Mouse (Mus musculus) brain, adult 2 months (tissue): ENCODE results near the gene B4gat1.
"Not testable (repeated sequence)": the region's sequence is repeated elsewhere in the genome, so short reads cannot be mapped to it uniquely, and the experiment has no call there.

Experiments
- DNase-seq: peaks from one replicate; pipeline ENCODE4 v3.0.0; 2011; ENCODE audit warnings: low read depth, low spot score

The B4gat1 gene

GRCm38 (mm10) chr19:5038709-5039156, at the start of gene B4gat1, which contains the start of gene AC124502.3:
Gene B4gat1 (plus strand): TSS chr19:5038826.
Gene AC124502.3 (plus strand): TSS chr19:5038891.
- DNase-seq: peak; percentile 97

- peak; percentile 61 for DNase-seq
Observed at GRCm38 (mm10) chr19:4989013-4989412, 49.6 kb upstream of the B4gat1 start.

GRCm38 (mm10) chr19:4989434-4990255, 49.0 kb upstream of the B4gat1 start:
- DNase-seq: peak; percentile 97

- no peak for DNase-seq
Observed at GRCm38 (mm10) chr19:4990256-4990625, 48.4 kb upstream of the B4gat1 start, which contains the start of gene Npas4. Gene Npas4 (minus strand): TSS chr19:4990316.

GRCm38 (mm10) chr19:4990716-4991115, 47.9 kb upstream of the B4gat1 start:
- DNase-seq: peak; percentile 71

- DNase-seq: no peak
Observed at GRCm38 (mm10) chr19:4992371-4992770, 46.3 kb upstream of the B4gat1 start.

- peak; percentile 98 for DNase-seq
Observed at GRCm38 (mm10) chr19:4992904-4993303, 45.7 kb upstream of the B4gat1 start.

GRCm38 (mm10) chr19:4994043-4994442, 44.6 kb upstream of the B4gat1 start:
- DNase-seq: peak; percentile 96

GRCm38 (mm10) chr19:4999445-5000140, 39.0 kb upstream of the B4gat1 start:
- peak; percentile 91 for DNase-seq

- DNase-seq: peak; percentile 99
Observed at GRCm38 (mm10) chr19:5001666-5002406, 36.8 kb upstream of the B4gat1 start.

- not testable (repeated sequence) for DNase-seq
Observed at GRCm38 (mm10) chr19:5003644-5004043, 35.0 kb upstream of the B4gat1 start.

- DNase-seq: no peak
Observed at GRCm38 (mm10) chr19:5004925-5005324, 33.7 kb upstream of the B4gat1 start.

- DNase-seq: peak; percentile 20
Observed at GRCm38 (mm10) chr19:5013138-5013537, 25.5 kb upstream of the B4gat1 start.

GRCm38 (mm10) chr19:5014961-5015398, 23.6 kb upstream of the B4gat1 start:
- peak; percentile 73 for DNase-seq

GRCm38 (mm10) chr19:5016221-5016742, 22.3 kb upstream of the B4gat1 start:
- DNase-seq: no peak

- peak; percentile 88 for DNase-seq
Observed at GRCm38 (mm10) chr19:5016782-5017181, 21.8 kb upstream of the B4gat1 start.

GRCm38 (mm10) chr19:5017611-5018010, 21.0 kb upstream of the B4gat1 start:
- no peak for DNase-seq

GRCm38 (mm10) chr19:5018191-5018590, 20.4 kb upstream of the B4gat1 start:
- no peak for DNase-seq

GRCm38 (mm10) chr19:5021416-5021815, 17.2 kb upstream of the B4gat1 start:
- DNase-seq: no peak

- DNase-seq: peak; percentile 96
Observed at GRCm38 (mm10) chr19:5023621-5024479, 14.8 kb upstream of the B4gat1 start, which contains the start of gene Slc29a2. Gene Slc29a2 (plus strand): TSS chr19:5023860.
